Comparison of ENCODE assay signal across 10 mouse cellular contexts in genomic region chr11:59209580-59209979, GRCm38 (mm10). TPM values are rescaled to one million over a fixed set of nuclear protein-coding genes. Genes with fewer than 3 reads are reported as not detected.
DNase-seq lines count a peak whose midpoint lies in the region; ATAC-seq and TF ChIP-seq lines count a peak whose summit lies in the region.
"Had no signal": no experiment of that assay in that cellular context is flagged by ENCODE, and none has a peak within 500 bp of the region (broad histone marks: within the 10 kb centered on the region; RNA-seq: fewer than 3 reads in every experiment).

No protein-coding gene starts in this region.

- no peaks in the 10 kb centered on the region for H3K27me3 ChIP-seq in embryonic facial prominence, embryonic 14.5 days (replicated peaks; ENCODE audit: control insufficient read depth, insufficient read depth, low read length)
- H3K27me3 ChIP-seq in intestine, embryonic 15.5 days (replicated peaks) = no peaks in the 10 kb centered on the region
- no peaks in the 10 kb centered on the region for H3K27me3 ChIP-seq in myocyte (ENCODE audit: control insufficient read depth, insufficient read depth, insufficient read length)
- H3K27me3 ChIP-seq: Patski had no signal

- H3K9ac ChIP-seq in embryonic facial prominence, embryonic 14.5 days (ENCODE audit: low read depth, low read length) = peak overlapping the region; percentile 93; the same call in 1 of the 2 replicates
- H3K9ac ChIP-seq in intestine, embryonic 15.5 days = no peak overlapping the region

- no peak overlapping the region for H3ac ChIP-seq in myocyte (ENCODE audit: control insufficient read depth, insufficient read length)

- H3K36me3 ChIP-seq in embryonic facial prominence, embryonic 14.5 days (ENCODE audit: control insufficient read depth, insufficient read depth, low read length) = peaks cover 66% of the 10 kb centered on the region
- H3K36me3 ChIP-seq in intestine, embryonic 15.5 days = peaks cover 32% of the 10 kb centered on the region
- H3K36me3 ChIP-seq in myocyte (ENCODE audit: control insufficient read depth, insufficient read depth) = peaks cover 30% of the 10 kb centered on the region

- no peaks in the 10 kb centered on the region; the same call in 1 of the 2 replicates for H3K4me1 ChIP-seq in embryonic facial prominence, embryonic 14.5 days (ENCODE audit: control insufficient read depth, insufficient read depth, low read length)
- H3K4me1 ChIP-seq in intestine, embryonic 15.5 days (replicated peaks) = peaks cover 32% of the 10 kb centered on the region

- ATAC-seq in embryonic facial prominence, embryonic 14.5 days (ENCODE audit: low read depth) = no peak
- ATAC-seq in intestine, embryonic 15.5 days = no peak

- H3K27ac ChIP-seq in embryonic facial prominence, embryonic 14.5 days (replicated peaks; ENCODE audit: low read depth, low read length) = no peak overlapping the region; the same call in 1 of the 2 replicates
- peak overlapping the region; percentile 96; the same call in 1 of the 2 replicates for H3K27ac ChIP-seq in intestine, embryonic 15.5 days

- 67% methylated on average over 5 of the region's 5 CpGs for WGBS in embryonic facial prominence, embryonic 14.5 days
- 62% methylated on average over 5 of the region's 5 CpGs for WGBS in intestine, embryonic 15.5 days

- peaks cover 28% of the 10 kb centered on the region for H3K79me2 ChIP-seq in myocyte (ENCODE audit: control insufficient read depth, insufficient read depth)

- peak overlapping the region; percentile 79 for H3K4me2 ChIP-seq in embryonic facial prominence, embryonic 14.5 days (ENCODE audit: low read depth, low read length)
- peak overlapping the region; percentile 80 for H3K4me2 ChIP-seq in intestine, embryonic 15.5 days (replicated peaks)
- no peak overlapping the region for H3K4me2 ChIP-seq in myocyte (ENCODE audit: low read depth)

- peak; percentile 48 for DNase-seq in kidney, postnatal 10 days
- no peak for DNase-seq in kidney, postnatal 14 days
- DNase-seq in embryonic facial prominence, embryonic 14.5 days (ENCODE audit: low spot score) = no peak
- DNase-seq in left cerebral cortex, postnatal 4 days = no peak
- DNase-seq in left cerebral cortex, adult 8-10 months (ENCODE audit: low spot score in 2 of 2) = no peak
- DNase-seq in lung, postnatal 10 days = no peak

- H3K4me3 ChIP-seq in embryonic facial prominence, embryonic 14.5 days (ENCODE audit: low read depth, low read length) = peak overlapping the region; percentile 91
- H3K4me3 ChIP-seq in intestine, embryonic 15.5 days (replicated peaks) = peak overlapping the region; percentile 93
- H3K4me3 ChIP-seq in myocyte = no peak overlapping the region

- H3K9me3 ChIP-seq in embryonic facial prominence, embryonic 14.5 days (ENCODE audit: control insufficient read depth, low read length) = no peaks in the 10 kb centered on the region
- no peaks in the 10 kb centered on the region for H3K9me3 ChIP-seq in intestine, embryonic 15.5 days

- intact Hi-C loops in left cerebral cortex, postnatal 4 days (cut with DNase I) = loop anchor here (10.0 kb wide), 1 partner anchor 255 kb away; the partner anchor contains the start of genes Hist3h2a and Trim17

- TF ChIP-seq POLR2A in myocyte (IDR thresholded peaks at IDR 0.05; ENCODE audit: insufficient read length, low read depth) = peak; percentile 3

TF ChIP-seq in myocyte, 11 proteins besides CTCF, POLR2A, EP300 and RAD21:
- TF ChIP-seq USF1 (IDR thresholded peaks at IDR 0.05; ENCODE audit: low read depth) (no peak), CEBPB (IDR thresholded peaks at IDR 0.05; ENCODE audit: insufficient read depth, poor library complexity, severe bottlenecking) (no peak), MAX (IDR thresholded peaks at IDR 0.05; ENCODE audit: low read depth) (no peak), MYOG (IDR thresholded peaks at IDR 0.05; ENCODE audit: control insufficient read depth in 1 of 3, insufficient read depth in 1 of 3, insufficient read length in 2 of 3, low read depth in 2 of 3) (no peak), MYOD1 (IDR thresholded peaks at IDR 0.05; ENCODE audit: control insufficient read depth in 1 of 3, insufficient read length in 2 of 3, low read depth in 2 of 3) (no peak), TCF3 (IDR thresholded peaks at IDR 0.05; ENCODE audit: insufficient read length, low read depth) (no peak), REST (IDR thresholded peaks at IDR 0.05; ENCODE audit: insufficient read depth, insufficient read length) (no peak)
TF ChIP-seq in myocyte: peak in this region for 0.

RNA-seq across cellular contexts. Expression of gene 2310033P09Rik, which starts 1.5 kb away (rescaled TPM):
- polyA plus RNA-seq in embryonic facial prominence, embryonic 14.5 days (2014; fragmentation: Nextera tagmentation; extraction: Ambion mirVana) = 23.9 and 27.0 TPM in 2 replicates
- 29.1 and 30.2 TPM in 2 replicates for polyA plus RNA-seq in intestine, embryonic 15.5 days (2015; fragmentation: Nextera tagmentation; extraction: Ambion mirVana)
- 13.3 TPM for polyA plus RNA-seq in myocyte (2012; fragmentation: generic; extraction: Trizol)
- 10 to 100 TPM; 15.5 to 18.6 TPM for total RNA-seq in left cerebral cortex, postnatal 4 days (2021)
- total RNA-seq in left cerebral cortex, adult 8-10 months (2022) = 10 to 100 TPM; 19.1 to 24.6 (median 20.4) TPM

RNA-seq across cellular contexts. Expression of gene Mrpl55, which starts 7.3 kb away (rescaled TPM):
- polyA plus RNA-seq in embryonic facial prominence, embryonic 14.5 days (2014; fragmentation: Nextera tagmentation; extraction: Ambion mirVana) = 81.9 and 89.3 TPM in 2 replicates
- polyA plus RNA-seq in intestine, embryonic 15.5 days (2015; fragmentation: Nextera tagmentation; extraction: Ambion mirVana) = 101 and 103 TPM in 2 replicates
- 36.0 TPM for polyA plus RNA-seq in myocyte (2012; fragmentation: generic; extraction: Trizol)
- 10 to 100 TPM; 28.8 to 33.5 TPM for total RNA-seq in left cerebral cortex, postnatal 4 days (2021)
- 10 to 100 TPM; 35.4 to 42.3 (median 39.2) TPM for total RNA-seq in left cerebral cortex, adult 8-10 months (2022)

RNA-seq across cellular contexts. Expression of gene Guk1, which starts 17.6 kb away (rescaled TPM):
- 114 and 126 TPM in 2 replicates for polyA plus RNA-seq in embryonic facial prominence, embryonic 14.5 days (2014; fragmentation: Nextera tagmentation; extraction: Ambion mirVana)
- 109 and 126 TPM in 2 replicates for polyA plus RNA-seq in intestine, embryonic 15.5 days (2015; fragmentation: Nextera tagmentation; extraction: Ambion mirVana)
- 63.5 TPM for polyA plus RNA-seq in myocyte (2012; fragmentation: generic; extraction: Trizol)
- total RNA-seq in left cerebral cortex, postnatal 4 days (2021) = 100 to 1,000 TPM in 1 of 2 experiments, 10 to 100 TPM in 1; 93.9 to 107 TPM
- total RNA-seq in left cerebral cortex, adult 8-10 months (2022) = 100 to 1,000 TPM; 137 to 150 (median 141) TPM

RNA-seq across cellular contexts. Expression of gene Arf1, which starts 18.5 kb away (rescaled TPM):
- 665 and 687 TPM in 2 replicates for polyA plus RNA-seq in embryonic facial prominence, embryonic 14.5 days (2014; fragmentation: Nextera tagmentation; extraction: Ambion mirVana)
- 688 and 694 TPM in 2 replicates for polyA plus RNA-seq in intestine, embryonic 15.5 days (2015; fragmentation: Nextera tagmentation; extraction: Ambion mirVana)
- 500 TPM for polyA plus RNA-seq in myocyte (2012; fragmentation: generic; extraction: Trizol)
- total RNA-seq in left cerebral cortex, postnatal 4 days (2021) = 100 to 1,000 TPM; 389 TPM
- 100 to 1,000 TPM; 419 to 439 (median 436) TPM for total RNA-seq in left cerebral cortex, adult 8-10 months (2022)

RNA-seq across cellular contexts. Expression of gene Gjc2, which starts 26.6 kb away (rescaled TPM):
- 0.29 and 0.60 TPM in 2 replicates for polyA plus RNA-seq in embryonic facial prominence, embryonic 14.5 days (2014; fragmentation: Nextera tagmentation; extraction: Ambion mirVana)
- polyA plus RNA-seq in intestine, embryonic 15.5 days (2015; fragmentation: Nextera tagmentation; extraction: Ambion mirVana) = 1.1 and 1.3 TPM in 2 replicates
- 0.04 TPM for polyA plus RNA-seq in myocyte (2012; fragmentation: generic; extraction: Trizol)
- total RNA-seq in left cerebral cortex, postnatal 4 days (2021) = under 1 TPM; 0.86 to 0.89 TPM
- total RNA-seq in left cerebral cortex, adult 8-10 months (2022) = 10 to 100 TPM; 13.7 to 17.5 (median 16.0) TPM
- total RNA-seq: common myeloid progenitor, adult 5-6 weeks had no signal
